Mouse (Mus musculus) right cerebral cortex, adult 2 months (tissue): Measurements from ENCODE around the gene Acsf3.

ENCODE experiments used
- DNase-seq, 2 experiments: peaks; one replicate each; pipeline ENCODE4 v3.0.0; 2021 to 2022; ENCODE audit warnings: low spot score in 2 of 2

The Acsf3 gene

DNA sequence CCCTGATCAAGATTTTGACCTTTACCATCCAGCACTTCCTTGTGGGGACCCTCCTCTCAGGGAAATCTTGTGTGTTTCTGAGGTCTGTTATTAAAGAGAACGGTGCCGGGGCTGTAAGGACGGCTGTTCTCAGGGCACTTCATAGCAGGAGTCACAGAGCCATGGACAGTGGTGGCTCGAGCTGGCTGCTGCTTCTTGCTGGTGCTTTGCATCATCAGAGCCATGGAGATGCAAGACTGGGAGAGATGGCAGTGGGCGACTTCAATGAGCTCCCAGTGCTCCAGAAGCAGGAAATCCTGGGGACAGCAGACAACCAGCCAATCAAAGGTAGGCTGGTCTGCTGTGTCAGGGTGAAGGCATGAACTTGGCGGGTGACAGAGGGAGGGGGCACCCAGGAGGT lies 14.2 kb upstream of the Acsf3 start:
- no peak for DNase-seq

GRCm38 (mm10) chr8:122762731-122763266 lies 12.5 kb upstream of the Acsf3 start:
- DNase-seq = no peak

DNA sequence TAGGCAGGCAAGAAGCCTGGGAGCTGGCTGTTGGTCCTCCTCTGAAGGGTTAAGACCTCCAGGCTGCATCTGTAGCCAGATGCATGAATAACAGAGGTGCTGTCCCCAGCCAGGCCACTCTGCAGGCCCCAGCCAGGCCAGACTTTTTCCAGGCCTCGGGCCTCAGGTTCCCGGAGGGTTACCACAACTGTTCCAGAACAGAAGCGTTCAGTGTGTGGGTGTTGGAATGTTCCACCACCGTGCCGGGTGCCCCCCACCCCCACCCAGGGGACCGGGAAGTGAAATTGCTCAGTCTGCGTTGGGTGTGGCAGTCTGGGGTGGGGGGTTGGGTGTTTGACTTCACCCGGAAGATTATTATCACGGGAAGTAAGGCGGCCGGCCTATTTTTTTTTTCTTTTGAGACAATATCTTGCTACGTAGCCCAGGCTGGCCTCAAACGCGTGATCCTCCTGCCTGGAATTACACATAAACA lies 12.0 kb upstream of the Acsf3 start:
- no peak for DNase-seq

DNA sequence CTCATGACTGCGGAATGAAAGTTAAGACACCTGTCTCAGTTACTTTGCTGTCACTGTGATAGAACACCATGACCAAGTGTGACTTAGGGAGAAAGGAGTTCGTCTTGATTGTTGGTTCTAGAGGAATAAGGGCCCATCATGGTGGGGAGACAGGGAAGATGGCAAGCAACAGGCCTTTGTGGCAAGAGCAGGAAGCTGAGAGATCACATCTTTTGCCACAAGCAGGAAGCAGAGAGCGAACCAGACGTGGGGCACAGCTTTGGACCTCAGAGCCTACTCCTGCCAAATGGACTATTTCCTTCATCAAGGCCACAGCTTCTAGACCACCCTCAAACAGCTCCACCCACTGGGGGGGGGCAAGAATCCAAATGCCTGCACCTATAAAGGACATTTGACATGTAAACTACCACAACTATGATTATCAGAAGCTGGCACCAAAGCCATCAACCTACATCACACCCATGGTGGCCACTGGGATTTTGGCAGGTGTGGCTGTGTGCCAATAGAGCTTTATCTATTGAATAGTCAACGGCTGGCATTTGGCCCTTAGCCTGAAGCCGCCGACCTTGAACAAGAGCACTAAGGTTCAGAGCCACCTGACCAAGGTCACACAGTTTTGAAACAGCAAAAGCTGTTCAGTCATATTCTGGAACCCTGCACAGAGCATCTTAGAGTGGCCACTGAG lies 10.4 kb upstream of the Acsf3 start:
- DNase-seq = no peak

DNA sequence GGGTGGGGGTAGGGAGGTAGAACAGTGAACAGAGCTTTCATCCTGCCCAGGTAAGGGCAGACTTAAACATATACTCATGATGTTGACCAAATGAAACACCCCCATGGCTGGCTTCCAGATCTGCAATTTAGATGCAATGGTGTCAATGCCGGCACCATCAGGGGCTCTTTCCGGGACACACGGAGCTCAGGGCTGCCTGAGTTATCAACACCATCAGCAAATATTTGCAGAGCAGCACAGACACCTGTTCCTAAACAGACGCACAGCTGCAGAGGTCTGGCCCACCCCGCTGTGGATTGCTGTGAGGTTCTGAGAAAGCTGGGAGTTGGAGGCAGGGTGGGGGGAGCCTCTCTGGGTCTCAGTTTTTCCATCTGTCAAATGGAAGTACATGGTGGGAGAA lies 9.1 kb upstream of the Acsf3 start:
- no peak for DNase-seq

GRCm38 (mm10) chr8:122766647-122767200 lies 8.6 kb upstream of the Acsf3 start:
- no peak for DNase-seq

- DNase-seq = no peak
Measured at GRCm38 (mm10) chr8:122767229-122767628, 8.1 kb upstream of the Acsf3 start.

DNA sequence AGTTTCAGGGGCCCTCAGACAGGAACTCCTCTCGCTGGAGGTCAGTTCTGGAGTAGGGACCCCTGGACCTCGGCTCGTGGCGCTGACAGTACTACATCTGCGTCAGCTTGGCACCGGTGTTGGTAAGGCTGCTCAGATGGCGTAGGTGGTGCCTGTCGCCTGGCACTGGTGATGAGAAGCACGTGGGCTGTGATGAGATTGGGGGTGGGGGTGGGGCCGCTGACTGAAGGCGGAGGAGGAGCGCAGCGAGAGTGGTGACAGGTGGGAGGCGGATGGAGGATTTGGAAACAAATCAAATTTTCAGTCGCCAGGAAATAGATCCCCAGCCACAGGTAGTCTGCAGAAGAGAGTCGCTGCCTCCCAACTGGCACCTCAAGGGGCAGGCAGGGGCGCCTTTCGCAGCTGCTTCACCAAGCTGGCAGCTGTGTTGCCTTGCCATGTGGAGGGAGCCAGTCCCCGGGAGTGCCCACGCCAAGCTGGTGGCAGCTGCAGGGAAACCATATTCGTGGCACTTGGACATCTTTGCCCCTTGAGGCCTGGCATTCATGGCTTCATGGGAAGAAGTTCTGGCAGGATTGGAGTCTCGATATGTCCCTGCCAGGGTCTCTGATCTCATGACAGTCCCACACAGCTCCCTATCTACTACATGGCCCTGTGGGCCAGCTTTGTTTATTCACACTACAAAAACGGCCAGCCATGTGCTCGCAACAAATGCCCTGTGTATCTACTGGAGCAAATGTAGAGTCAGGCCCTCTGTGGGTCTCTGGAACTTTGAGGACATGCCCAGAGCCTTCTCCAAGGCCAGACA lies 5.8 kb upstream of the Acsf3 start:
- peak; percentile 67 to 76 for DNase-seq

DNA sequence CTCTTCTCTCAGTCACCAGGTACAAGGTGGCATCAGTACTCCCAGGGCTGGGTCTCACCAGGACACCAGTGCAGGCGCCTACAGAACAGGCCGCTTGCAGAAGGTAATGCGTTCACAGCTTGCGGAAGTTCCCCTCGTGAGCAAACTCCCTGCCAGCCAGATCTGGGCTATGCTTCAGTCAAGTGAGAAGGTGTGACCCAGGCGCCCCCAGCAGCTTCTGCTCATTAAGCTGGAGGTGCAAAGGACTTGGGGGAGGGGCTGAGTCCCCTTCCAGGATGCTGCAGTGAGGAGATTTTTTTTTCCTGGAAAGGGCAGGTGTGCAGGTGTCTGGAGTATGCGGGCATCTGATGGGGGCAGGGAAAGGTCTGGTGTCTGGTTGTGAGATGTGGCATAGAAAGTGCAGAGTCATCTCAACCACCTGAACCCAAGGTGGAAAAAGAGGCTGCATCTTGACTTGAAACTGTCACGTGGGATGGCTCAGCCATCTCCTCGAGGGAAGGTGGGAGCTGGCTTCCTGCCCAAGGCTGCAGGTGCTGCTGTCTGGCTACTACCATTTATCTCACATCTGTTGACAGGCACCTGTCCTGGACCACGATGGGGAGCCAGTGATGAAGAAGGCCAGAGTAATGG lies 2.7 kb upstream of the Acsf3 start:
- no peak for DNase-seq

DNA sequence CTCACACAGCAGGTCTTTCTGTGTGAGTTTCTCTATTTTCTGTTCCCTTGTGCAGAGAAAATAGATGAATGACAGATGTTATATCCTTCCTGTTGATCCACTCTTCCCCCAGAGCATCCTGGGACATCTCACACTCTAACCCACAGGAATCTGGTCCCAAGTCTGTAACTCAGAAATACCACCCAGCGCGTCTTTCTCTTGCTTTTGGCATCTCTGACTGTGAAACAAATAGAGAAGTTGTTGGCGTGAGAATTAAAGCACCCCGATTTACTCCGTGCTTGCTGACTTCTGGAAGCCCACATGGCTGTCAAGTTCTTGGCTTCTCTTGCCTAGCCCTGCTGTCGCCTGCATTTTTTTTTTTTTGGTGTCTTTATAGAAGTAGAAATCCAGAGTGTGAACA lies 2.4 kb downstream of the Acsf3 start:
- no peak for DNase-seq

GRCm38 (mm10) chr8:122778703-122779239 lies 3.5 kb downstream of the Acsf3 start:
- no peak for DNase-seq

GRCm38 (mm10) chr8:122779255-122779654 lies 4.0 kb downstream of the Acsf3 start:
- DNase-seq = no peak

DNA sequence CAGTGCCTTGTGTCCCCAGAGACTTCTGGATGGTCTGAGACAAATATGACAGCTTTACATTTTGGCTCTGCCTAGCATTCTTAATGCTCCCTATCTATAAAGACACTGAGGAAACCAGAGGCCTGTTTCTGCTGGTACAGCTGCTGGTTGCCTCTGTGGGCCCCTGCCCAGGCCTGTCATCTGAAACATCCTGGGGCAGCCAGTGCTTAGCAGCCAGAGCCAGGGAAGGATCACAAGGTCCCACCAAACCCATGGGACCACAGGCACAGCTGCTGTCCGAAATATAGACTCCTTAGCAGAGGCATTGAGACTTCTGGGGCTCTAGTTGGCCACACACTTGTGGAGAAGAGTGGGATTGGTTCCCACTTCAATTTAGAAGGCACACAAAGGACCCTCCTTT lies 9.5 kb downstream of the Acsf3 start:
- no peak for DNase-seq

- no peak for DNase-seq
Measured at GRCm38 (mm10) chr8:122789796-122790195, 14.5 kb downstream of the Acsf3 start.

GRCm38 (mm10) chr8:122793375-122794174 lies 18.3 kb downstream of the Acsf3 start:
- no peak for DNase-seq

GRCm38 (mm10) chr8:122794175-122794454 lies 18.8 kb downstream of the Acsf3 start:
- DNase-seq = no peak

DNA sequence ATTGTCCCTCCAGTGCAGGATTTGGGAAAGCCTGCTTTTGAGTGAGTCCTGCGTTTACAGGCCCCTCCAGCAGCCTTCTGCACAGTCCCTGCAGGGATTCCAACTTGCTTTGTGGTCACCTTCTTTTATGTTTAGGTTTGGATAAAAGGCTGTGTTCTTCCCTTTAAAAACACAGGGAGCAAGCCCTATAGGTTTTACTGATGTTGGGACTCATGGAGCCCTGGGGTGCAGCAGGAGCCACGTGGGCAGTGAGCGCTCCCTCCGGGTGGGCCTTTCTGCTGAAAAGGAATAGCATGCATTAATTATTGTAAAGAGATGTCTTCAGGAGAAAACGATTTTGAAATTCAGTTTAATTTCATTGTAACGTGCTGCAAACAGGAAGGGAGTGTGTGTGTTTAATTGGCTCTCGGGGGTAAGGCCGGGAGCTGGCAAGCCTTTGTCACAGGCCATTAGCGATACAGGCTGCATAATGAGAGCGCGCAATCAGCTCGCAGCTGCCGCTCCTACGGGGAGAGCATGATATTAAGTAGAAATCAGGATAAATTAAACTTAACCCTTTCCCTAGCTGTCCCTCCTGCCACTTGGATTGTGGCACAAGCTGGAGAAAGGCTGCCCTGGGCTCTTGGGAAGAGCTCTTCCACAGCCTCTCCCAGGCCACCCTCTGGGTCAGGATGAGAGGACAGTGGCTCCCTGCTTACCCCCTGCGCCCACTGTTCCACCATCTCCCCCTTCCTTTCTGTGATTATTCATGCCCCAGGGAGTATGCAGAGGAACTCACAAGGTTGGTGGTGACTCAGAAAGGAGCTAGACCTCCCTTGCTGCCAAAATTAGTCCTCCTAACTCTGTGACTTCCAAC lies 28.8 kb downstream of the Acsf3 start:
- DNase-seq = no peak

- peak; percentile 36 to 42 for DNase-seq
Measured at GRCm38 (mm10) chr8:122805349-122805748, 30.1 kb downstream of the Acsf3 start.

- DNase-seq = no peak
Measured at GRCm38 (mm10) chr8:122806956-122807538, 31.8 kb downstream of the Acsf3 start.

GRCm38 (mm10) chr8:122807907-122808306 lies 32.6 kb downstream of the Acsf3 start:
- no peak for DNase-seq
